Mouse (Mus musculus) layer of hippocampus, postnatal 25 days (tissue): ENCODE measurements at regions not wholly inside any gene's neighbourhood (a gene's known extent, or its start where the extent isn't known, plus 50 kb on each side); places are given as distances from the start of the nearest gene placed in this dataset.

Experiments used
- DNase-seq, 2 experiments: peaks; one replicate each; pipeline ENCODE4 v3.0.0; 2022; ENCODE audit warnings: mixed read lengths in 2 of 2, low spot score in 1 of 2; ENCODE audit errors: extremely low spot score in 1 of 2

GRCm38 (mm10) chr15:52564078-52564477 lies 1320.6 kb upstream of the Gm7489 start:
- no peak for DNase-seq

DNA sequence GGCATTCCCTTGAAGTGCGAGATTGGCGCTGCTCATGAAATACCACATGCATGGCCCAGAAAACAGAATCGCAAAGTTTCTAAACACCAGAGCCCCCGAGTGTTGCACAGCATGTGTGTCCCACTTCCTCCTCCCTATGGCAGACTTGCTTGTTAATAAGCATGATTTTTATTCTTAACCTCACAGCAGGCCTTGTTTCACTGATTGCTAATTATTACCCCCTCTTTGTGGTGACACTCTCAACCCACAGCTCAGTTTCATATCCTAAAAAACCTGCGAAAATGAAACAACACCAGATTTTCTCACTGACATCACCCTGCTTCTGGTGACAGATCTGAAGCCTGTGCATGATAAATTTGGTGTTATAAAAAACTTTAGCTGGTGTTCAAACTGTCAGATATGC lies 1319.3 kb upstream of the Gm7489 start:
- peak in 1 of 2 experiments; percentile 10 for DNase-seq

DNA sequence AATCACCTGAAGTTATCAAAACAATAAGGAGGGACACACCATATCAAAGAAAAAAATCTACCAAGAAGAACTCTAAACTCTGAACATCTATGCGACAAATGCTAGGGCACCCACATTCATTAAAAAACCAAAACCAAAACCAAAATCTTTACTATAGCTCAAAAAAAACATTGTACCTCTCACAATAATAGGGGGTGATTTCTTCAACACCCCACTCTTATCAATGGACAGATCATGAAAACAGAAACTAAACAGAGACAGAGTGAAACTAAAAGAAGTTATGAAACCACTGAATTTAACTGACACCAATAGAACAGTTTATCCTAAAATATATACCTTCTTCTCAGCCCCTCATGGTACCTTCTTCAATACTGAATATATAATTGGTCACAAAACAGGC lies 1314.5 kb upstream of the Gm7489 start:
- DNase-seq, result no peak

- DNase-seq, result no peak
Observed at GRCm38 (mm10) chr15:52577614-52578013, 1307.1 kb upstream of the Gm7489 start.

GRCm38 (mm10) chr15:52589391-52589790 lies 1295.3 kb upstream of the Gm7489 start:
- DNase-seq, result no peak

DNA sequence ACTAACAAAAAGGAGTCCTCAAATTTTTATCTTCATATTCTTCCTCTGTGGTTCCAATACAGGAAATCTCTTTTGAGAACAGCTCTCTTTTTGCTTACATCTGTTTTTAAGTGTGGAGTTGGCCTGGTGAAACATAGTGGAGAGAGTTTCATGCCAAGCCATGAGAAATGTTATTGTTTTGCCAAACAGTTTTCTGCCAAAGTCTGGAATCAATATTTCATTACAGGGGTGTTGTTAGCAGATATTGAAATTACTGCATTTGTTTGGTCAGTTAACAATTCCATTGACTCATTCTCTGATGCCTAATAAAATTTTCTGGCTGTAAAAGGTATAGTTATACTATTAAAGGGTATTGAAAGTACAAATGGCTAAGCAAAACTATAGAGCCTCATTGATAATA lies 1285.2 kb upstream of the Gm7489 start:
- no peak for DNase-seq

DNA sequence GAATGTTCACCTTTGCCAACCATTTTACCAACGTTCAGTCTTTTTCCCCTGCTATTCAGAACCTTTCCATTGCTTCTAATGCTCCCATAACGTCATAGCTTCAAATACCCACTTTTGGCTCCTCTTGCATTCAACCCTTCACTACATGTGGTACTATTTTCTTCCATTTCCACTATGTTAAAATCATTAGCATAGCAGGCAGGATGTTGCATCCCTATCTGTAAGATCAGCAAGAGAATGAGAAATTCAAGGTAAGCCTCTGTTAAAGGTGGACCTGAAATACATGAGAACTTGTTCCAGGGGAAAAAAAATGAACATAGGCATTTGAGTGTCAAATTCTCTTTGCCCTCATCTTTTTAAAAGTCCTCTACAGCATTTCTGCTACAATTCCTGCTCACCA lies 1284.7 kb upstream of the Gm7489 start:
- DNase-seq, result no peak

DNA sequence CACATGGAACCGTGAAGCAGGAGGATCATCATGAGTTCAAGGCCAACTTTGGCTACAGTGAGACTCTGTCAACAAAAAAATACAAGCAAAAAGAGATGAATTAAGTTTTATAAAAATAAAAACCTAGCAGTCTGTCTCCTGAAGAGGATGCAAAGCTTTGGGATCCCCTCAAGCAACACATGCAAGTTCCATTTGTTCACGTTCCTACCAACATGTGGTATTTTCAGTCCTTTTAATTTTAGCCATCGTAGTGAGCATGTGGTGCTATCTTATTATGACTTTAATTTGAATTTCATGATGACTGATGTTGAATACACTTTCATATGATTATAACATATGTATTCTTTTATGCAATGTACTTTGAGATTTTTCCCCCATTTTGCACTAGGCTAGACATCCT lies 1244.9 kb upstream of the Gm7489 start:
- DNase-seq, result no peak

GRCm38 (mm10) chr15:52645961-52646360 lies 1238.7 kb upstream of the Gm7489 start:
- no peak for DNase-seq

DNA sequence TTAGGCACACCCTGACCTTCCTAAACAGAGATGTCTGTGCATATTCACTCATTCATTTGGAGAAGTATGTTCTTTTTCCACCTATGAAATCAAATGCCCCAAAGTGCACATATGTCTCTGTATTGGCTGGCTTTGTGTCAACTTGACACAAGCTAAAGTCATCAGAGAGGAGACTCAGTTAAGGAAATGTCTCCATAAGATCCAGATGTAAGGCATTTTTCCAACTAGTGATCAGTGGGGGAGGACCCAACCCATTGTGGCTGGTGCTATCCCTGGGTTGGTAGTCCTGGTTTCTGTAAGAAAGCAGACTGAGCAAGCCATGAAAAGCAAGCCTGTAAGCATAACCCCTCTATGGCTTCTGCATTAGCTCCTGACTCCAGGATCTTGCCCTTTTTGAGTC lies 1226.8 kb upstream of the Gm7489 start:
- DNase-seq, result no peak
